Comparison of ENCODE assay signal across 9 mouse cellular contexts in the genomic region with DNA sequence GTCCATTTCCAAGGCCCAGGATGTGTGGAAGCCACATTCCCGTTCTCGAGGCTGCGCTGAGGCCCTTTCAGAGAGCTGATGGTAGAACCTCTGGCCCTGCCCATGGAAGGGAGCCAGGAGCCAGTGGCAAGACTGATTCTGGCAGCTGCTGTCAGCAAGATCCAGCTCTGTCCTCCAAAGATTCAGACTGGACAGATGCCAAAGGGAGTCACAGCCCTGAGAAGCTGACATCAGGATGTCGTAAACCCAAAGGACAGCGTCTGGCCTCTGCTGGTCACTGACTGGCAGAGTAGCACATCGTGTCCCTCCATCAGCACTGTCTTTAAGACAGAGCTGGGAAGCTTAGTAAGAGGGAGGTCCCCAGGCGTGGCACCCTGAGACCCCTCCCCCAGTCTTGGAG. TPM values are rescaled to one million over a fixed set of nuclear protein-coding genes. Genes with fewer than 3 reads are reported as not detected.
DNase-seq lines count a peak whose midpoint lies in the region; ATAC-seq and TF ChIP-seq lines count a peak whose summit lies in the region.
"Had no signal": no experiment of that assay in that cellular context is flagged by ENCODE, and none has a peak within 500 bp of the region (broad histone marks: within the 10 kb centered on the region; RNA-seq: fewer than 3 reads in every experiment).

No protein-coding gene starts in this region.

- TF ChIP-seq POLR2A in thymus, adult 2 months (IDR thresholded peaks at IDR 0.05; ENCODE audit: control insufficient read depth, extremely low read depth, insufficient read depth, low read length, poor library complexity) = no peak

- no peak for DNase-seq in liver, postnatal 0 days
- DNase-seq in large intestine, adult 2 months (ENCODE audit: low read depth, low spot score) = peak; percentile 67
- peak; percentile 61 for DNase-seq in testis, postnatal 14 days (ENCODE audit: low spot score)
- DNase-seq in thymus, adult 2 months = no peak

- no peak overlapping the region for H3K9ac ChIP-seq in liver, postnatal 0 days (replicated peaks)
- H3K9ac ChIP-seq in liver, embryonic 12.5 days = no peak overlapping the region
- peak overlapping the region; percentile 15; the same call in 1 of the 2 replicates for H3K9ac ChIP-seq in heart, embryonic 13.5 days
- no peak overlapping the region for H3K9ac ChIP-seq in midbrain, embryonic 13.5 days (replicated peaks)
- H3K9ac ChIP-seq: hindbrain, embryonic 13.5 days had no signal

- no peaks in the 10 kb centered on the region for H3K9me3 ChIP-seq in liver, postnatal 0 days (ENCODE audit: low read length)
- no peaks in the 10 kb centered on the region for H3K9me3 ChIP-seq in liver, embryonic 12.5 days (replicated peaks)
- H3K9me3 ChIP-seq in heart, embryonic 13.5 days = no peaks in the 10 kb centered on the region
- H3K9me3 ChIP-seq in midbrain, embryonic 13.5 days = no peaks in the 10 kb centered on the region
- H3K9me3 ChIP-seq: hindbrain, embryonic 13.5 days had no signal

- TF ChIP-seq CTCF in liver, postnatal 0 days (IDR thresholded peaks at IDR 0.05; ENCODE audit: low read depth) = 0 out of 2 replicates have a peak, but pooled peaks have one; percentile 6
- TF ChIP-seq CTCF in thymus, adult 2 months (IDR thresholded peaks at IDR 0.05; ENCODE audit: borderline replicate concordance, control insufficient read depth, extremely low read depth, insufficient read depth, low read length, poor library complexity) = no peak

- H3K4me1 ChIP-seq in liver, postnatal 0 days (ENCODE audit: insufficient read depth) = peaks cover 28% of the 10 kb centered on the region
- peaks cover 44% of the 10 kb centered on the region for H3K4me1 ChIP-seq in liver, embryonic 12.5 days
- peaks cover 73% of the 10 kb centered on the region for H3K4me1 ChIP-seq in heart, embryonic 13.5 days
- no peaks in the 10 kb centered on the region; the same call in 1 of the 2 replicates for H3K4me1 ChIP-seq in thymus, adult 2 months (replicated peaks; ENCODE audit: control insufficient read depth, insufficient read depth, low read length)
- H3K4me1 ChIP-seq in midbrain, embryonic 13.5 days (replicated peaks) = peaks cover 37% of the 10 kb centered on the region

- H3K4me3 ChIP-seq in liver, postnatal 0 days (ENCODE audit: low read depth, low read length) = no peak overlapping the region
- no peak overlapping the region for H3K4me3 ChIP-seq in liver, embryonic 12.5 days
- no peak overlapping the region for H3K4me3 ChIP-seq in heart, embryonic 13.5 days
- no peak overlapping the region for H3K4me3 ChIP-seq in thymus, adult 2 months (ENCODE audit: control insufficient read depth, insufficient read depth, low read length)
- H3K4me3 ChIP-seq in midbrain, embryonic 13.5 days (replicated peaks) = no peak overlapping the region
- H3K4me3 ChIP-seq: hindbrain, embryonic 13.5 days had no signal

- no peak overlapping the region for H3K4me2 ChIP-seq in liver, postnatal 0 days (ENCODE audit: low read depth, low read length)
- H3K4me2 ChIP-seq in liver, embryonic 12.5 days = no peak overlapping the region
- H3K4me2 ChIP-seq in heart, embryonic 13.5 days = no peak overlapping the region; the same call in 1 of the 2 replicates
- H3K4me2 ChIP-seq in midbrain, embryonic 13.5 days (replicated peaks) = no peak overlapping the region
- H3K4me2 ChIP-seq: hindbrain, embryonic 13.5 days had no signal

- no peak overlapping the region for H3K27ac ChIP-seq in liver, postnatal 0 days (ENCODE audit: low read depth)
- H3K27ac ChIP-seq in liver, embryonic 12.5 days = no peak overlapping the region
- peak overlapping the region; percentile 73 for H3K27ac ChIP-seq in heart, embryonic 13.5 days (replicated peaks)
- H3K27ac ChIP-seq in thymus, adult 2 months (ENCODE audit: control insufficient read depth, insufficient read depth, low read length) = no peak overlapping the region
- H3K27ac ChIP-seq in midbrain, embryonic 13.5 days = no peak overlapping the region
- H3K27ac ChIP-seq: hindbrain, embryonic 13.5 days had no signal

- no peak for TF ChIP-seq EP300 in liver, postnatal 0 days (IDR thresholded peaks at IDR 0.05; ENCODE audit: low read depth)

- ATAC-seq in liver, postnatal 0 days = no peak
- no peak for ATAC-seq in liver, embryonic 12.5 days
- ATAC-seq in heart, embryonic 13.5 days (ENCODE audit: extremely low read depth, insufficient number of reproducible peaks, low FRiP score, low TSS enrichment) = no peak
- ATAC-seq in megakaryocyte, adult 5-6 weeks (ENCODE audit: poor library complexity, severe bottlenecking) = no peak
- ATAC-seq in midbrain, embryonic 13.5 days = no peak

- no peaks in the 10 kb centered on the region for H3K36me3 ChIP-seq in liver, postnatal 0 days (replicated peaks; ENCODE audit: insufficient read depth, low read length)
- H3K36me3 ChIP-seq in liver, embryonic 12.5 days = no peaks in the 10 kb centered on the region
- H3K36me3 ChIP-seq in heart, embryonic 13.5 days = no peaks in the 10 kb centered on the region
- H3K36me3 ChIP-seq in thymus, adult 2 months (ENCODE audit: control insufficient read depth, insufficient read depth, low read length) = no peaks in the 10 kb centered on the region
- no peaks in the 10 kb centered on the region for H3K36me3 ChIP-seq in midbrain, embryonic 13.5 days
- H3K36me3 ChIP-seq: hindbrain, embryonic 13.5 days had no signal

- WGBS in liver, postnatal 0 days (ENCODE audit: insufficient replicate concordance) = 57% methylated on average over 7 of the region's 7 CpGs
- WGBS in liver, embryonic 12.5 days (ENCODE audit: insufficient replicate concordance) = 52% methylated on average over 7 of the region's 7 CpGs
- WGBS in heart, embryonic 13.5 days = 30% methylated on average over 7 of the region's 7 CpGs
- WGBS in large intestine, adult 2 months = 26% methylated on average over 7 of the region's 7 CpGs
- 87% methylated on average over 7 of the region's 7 CpGs for WGBS in thymus, adult 2 months
- 76% methylated on average over 7 of the region's 7 CpGs for WGBS in midbrain, embryonic 13.5 days

- peaks cover 24% of the 10 kb centered on the region for H3K27me3 ChIP-seq in liver, postnatal 0 days (ENCODE audit: insufficient read depth, low read length)
- peaks cover 49% of the 10 kb centered on the region for H3K27me3 ChIP-seq in liver, embryonic 12.5 days (replicated peaks)
- H3K27me3 ChIP-seq in heart, embryonic 13.5 days (replicated peaks) = peaks cover 27% of the 10 kb centered on the region
- H3K27me3 ChIP-seq in thymus, adult 2 months (ENCODE audit: control insufficient read depth, insufficient read depth, low read length) = peaks cover 4% of the 10 kb centered on the region; the same call in 1 of the 2 replicates
- peaks cover 40% of the 10 kb centered on the region for H3K27me3 ChIP-seq in midbrain, embryonic 13.5 days

RNA-seq across cellular contexts. Expression of a gene that starts 2.9 kb away (rescaled TPM):
- polyA plus RNA-seq in liver, postnatal 0 days (2015; fragmentation: Nextera tagmentation; extraction: Ambion mirVana) = 2.1 and 2.2 TPM in 2 replicates
- polyA plus RNA-seq in liver, embryonic 12.5 days (2016; fragmentation: Nextera tagmentation; extraction: Ambion mirVana) = 4.1 and 4.3 TPM in 2 replicates
- polyA plus RNA-seq in heart, embryonic 13.5 days (2015; fragmentation: Nextera tagmentation; extraction: Ambion mirVana) = 21.6 and 22.5 TPM in 2 replicates
- polyA plus RNA-seq in large intestine, adult 2 months (2012; rRNA removed) = 29.5 and 32.7 TPM in 2 replicates
- polyA plus RNA-seq in thymus, adult 2 months (2012; rRNA removed) = 9.2 and 13.1 TPM in 2 replicates
- 0.48 and 0.83 TPM in 2 replicates for total RNA-seq in megakaryocyte, adult 5-6 weeks (2015)
- total RNA-seq in megakaryocyte, adult 5-6 weeks (2017) = 0.18 and 4.0 TPM in 2 replicates
- polyA plus RNA-seq in midbrain, embryonic 13.5 days (2015; fragmentation: Nextera tagmentation; extraction: Ambion mirVana) = 1.4 and 1.7 TPM in 2 replicates

RNA-seq across cellular contexts. Expression of a gene that starts 28.6 kb away (rescaled TPM):
- 382 and 393 TPM in 2 replicates for polyA plus RNA-seq in liver, postnatal 0 days (2015; fragmentation: Nextera tagmentation; extraction: Ambion mirVana)
- 560 and 561 TPM in 2 replicates for polyA plus RNA-seq in liver, embryonic 12.5 days (2016; fragmentation: Nextera tagmentation; extraction: Ambion mirVana)
- 332 and 351 TPM in 2 replicates for polyA plus RNA-seq in heart, embryonic 13.5 days (2015; fragmentation: Nextera tagmentation; extraction: Ambion mirVana)
- 2,944 and 3,068 TPM in 2 replicates for polyA plus RNA-seq in large intestine, adult 2 months (2012; rRNA removed)
- polyA plus RNA-seq in thymus, adult 2 months (2012; rRNA removed) = 3,034 and 4,273 TPM in 2 replicates
- 1,036 and 1,070 TPM in 2 replicates for total RNA-seq in megakaryocyte, adult 5-6 weeks (2015)
- total RNA-seq in megakaryocyte, adult 5-6 weeks (2017) = 1,935 and 2,289 TPM in 2 replicates
- 418 and 448 TPM in 2 replicates for polyA plus RNA-seq in midbrain, embryonic 13.5 days (2015; fragmentation: Nextera tagmentation; extraction: Ambion mirVana)

RNA-seq across cellular contexts. Expression of a gene that starts 44.7 kb away (rescaled TPM):
- 4.7 and 5.2 TPM in 2 replicates for polyA plus RNA-seq in liver, postnatal 0 days (2015; fragmentation: Nextera tagmentation; extraction: Ambion mirVana)
- 9.6 and 10.4 TPM in 2 replicates for polyA plus RNA-seq in liver, embryonic 12.5 days (2016; fragmentation: Nextera tagmentation; extraction: Ambion mirVana)
- 9.0 and 9.3 TPM in 2 replicates for polyA plus RNA-seq in heart, embryonic 13.5 days (2015; fragmentation: Nextera tagmentation; extraction: Ambion mirVana)
- 30.4 and 33.1 TPM in 2 replicates for polyA plus RNA-seq in large intestine, adult 2 months (2012; rRNA removed)
- polyA plus RNA-seq in thymus, adult 2 months (2012; rRNA removed) = 25.7 and 27.3 TPM in 2 replicates
- 16.0 and 16.4 TPM in 2 replicates for total RNA-seq in megakaryocyte, adult 5-6 weeks (2015)
- 12.1 and 12.8 TPM in 2 replicates for total RNA-seq in megakaryocyte, adult 5-6 weeks (2017)
- polyA plus RNA-seq in midbrain, embryonic 13.5 days (2015; fragmentation: Nextera tagmentation; extraction: Ambion mirVana) = 18.2 and 21.6 TPM in 2 replicates

RNA-seq across cellular contexts. Expression of a gene that starts 57.3 kb away (rescaled TPM):
- polyA plus RNA-seq in liver, postnatal 0 days (2015; fragmentation: Nextera tagmentation; extraction: Ambion mirVana) = 91.9 and 98.0 TPM in 2 replicates
- polyA plus RNA-seq in liver, embryonic 12.5 days (2016; fragmentation: Nextera tagmentation; extraction: Ambion mirVana) = 176 and 189 TPM in 2 replicates
- polyA plus RNA-seq in heart, embryonic 13.5 days (2015; fragmentation: Nextera tagmentation; extraction: Ambion mirVana) = 150 and 155 TPM in 2 replicates
- 86.1 and 91.2 TPM in 2 replicates for polyA plus RNA-seq in large intestine, adult 2 months (2012; rRNA removed)
- polyA plus RNA-seq in thymus, adult 2 months (2012; rRNA removed) = 209 and 213 TPM in 2 replicates
- total RNA-seq in megakaryocyte, adult 5-6 weeks (2015) = 55.7 and 58.0 TPM in 2 replicates
- total RNA-seq in megakaryocyte, adult 5-6 weeks (2017) = 32.0 and 39.1 TPM in 2 replicates
- 213 TPM in 2 replicates for polyA plus RNA-seq in midbrain, embryonic 13.5 days (2015; fragmentation: Nextera tagmentation; extraction: Ambion mirVana)

Comparison
In these comparisons a context has a peak if more than half of its experiments do, and no peak if none do; other contexts are left out.
1. DNase-seq: peak in large intestine, adult 2 months (single experiment) and testis, postnatal 14 days (single experiment); none in liver, postnatal 0 days (single experiment) and thymus, adult 2 months (single experiment).